Mouse (Mus musculus): ENCODE results near the gene Maml1. TPM values are rescaled to one million over a fixed set of nuclear protein-coding genes. Genes with fewer than 3 reads are reported as not detected.

Gene Maml1
- total RNA-seq (2012; rRNA removed), result 7.4 and 7.6 TPM in 2 replicates

- TF ChIP-seq ZNF384 (IDR thresholded peaks at IDR 0.05; ENCODE audit: low read depth, low read length), result no peak
- TF ChIP-seq CHD2 (IDR thresholded peaks at IDR 0.05; ENCODE audit: low read depth, low read length), result peak; percentile 66; the same call in 1 of the 2 replicates
- Histone ChIP-seq H3K36me3 (ENCODE audit: control insufficient read depth, insufficient read depth, low read length, poor library complexity, severe bottlenecking) (peaks cover 26% of the 10 kb centered on the region), H3K27ac (ENCODE audit: insufficient read depth, low read depth, low read length, poor library complexity, severe bottlenecking) (peak within 1 kb of the TSS; percentile 89), H3K9me3 (ENCODE audit: control insufficient read depth, insufficient read depth, low read depth, low read length) (no peaks in the 10 kb centered on the region), H3K4me3 (ENCODE audit: insufficient read depth in 1 of 2, low read depth in 1 of 2, low read length in 2 of 2, poor library complexity in 1 of 2, severe bottlenecking in 1 of 2) (peak within 1 kb of the TSS; percentile 86 to 89), H3K4me1 (ENCODE audit: control insufficient read depth in 2 of 2, insufficient read depth in 2 of 2, low read length in 2 of 2, poor library complexity in 1 of 2) (peaks cover 0 to 3% of the 10 kb centered on the region in 2 experiments; a peak in 1 of 4 replicates), H3K9ac (ENCODE audit: insufficient read depth, low read depth, low read length, poor library complexity, severe bottlenecking) (peak within 1 kb of the TSS; percentile 96)
- in situ Hi-C loops (cut with MboI; ENCODE audit: low sequenced_read_pairs in 2 of 2, unreplicated experiment in 2 of 2), result no loop called here
- DNase-seq (ENCODE audit: low read depth, low spot score), result peak; percentile 99
These were observed at the start of gene Maml1 for GRCm38 (mm10) chr11:50292190-50292855. TSS of gene Maml1 (minus strand) at chr11:50292311.

GRCm38 (mm10) chr11:50336891-50337290 lies 44.8 kb upstream of the Maml1 start:
- H3K4me1 ChIP-seq (ENCODE audit: control insufficient read depth in 2 of 2, insufficient read depth in 2 of 2, low read length in 2 of 2, poor library complexity in 1 of 2), result no peaks in the 10 kb centered on the region; a peak in 1 of 4 replicates
- no peak overlapping the region for H3K27ac ChIP-seq (ENCODE audit: insufficient read depth, low read depth, low read length, poor library complexity, severe bottlenecking)
- H3K9ac ChIP-seq (ENCODE audit: insufficient read depth, low read depth, low read length, poor library complexity, severe bottlenecking), result no peak overlapping the region
- TF ChIP-seq CHD2 (IDR thresholded peaks at IDR 0.05; ENCODE audit: low read depth, low read length) (no peak), MAFK (IDR thresholded peaks at IDR 0.05; ENCODE audit: insufficient read depth, low read depth, low read length) (no peak), ZNF384 (IDR thresholded peaks at IDR 0.05; ENCODE audit: low read depth, low read length) (no peak), HCFC1 (IDR thresholded peaks at IDR 0.05; ENCODE audit: borderline replicate concordance, insufficient read depth, low read length) (no peak), ZC3H11A (IDR thresholded peaks at IDR 0.05; ENCODE audit: borderline replicate concordance, low read depth, low read length) (no peak)
- H3K36me3 ChIP-seq (ENCODE audit: control insufficient read depth, insufficient read depth, low read length, poor library complexity, severe bottlenecking), result no peaks in the 10 kb centered on the region
- in situ Hi-C loops (cut with MboI; ENCODE audit: low sequenced_read_pairs in 2 of 2, unreplicated experiment in 2 of 2), result no loop called here
- no peaks in the 10 kb centered on the region for H3K9me3 ChIP-seq (ENCODE audit: control insufficient read depth, insufficient read depth, low read depth, low read length)
- no peak for DNase-seq (ENCODE audit: low read depth, low spot score)
- no peak overlapping the region for H3K4me3 ChIP-seq (ENCODE audit: insufficient read depth in 1 of 2, low read depth in 1 of 2, low read length in 2 of 2, poor library complexity in 1 of 2, severe bottlenecking in 1 of 2)

- Histone ChIP-seq H3K4me1 (ENCODE audit: control insufficient read depth in 2 of 2, insufficient read depth in 2 of 2, low read length in 2 of 2, poor library complexity in 1 of 2) (no peaks in the 10 kb centered on the region; a peak in 1 of 4 replicates), H3K9ac (ENCODE audit: insufficient read depth, low read depth, low read length, poor library complexity, severe bottlenecking) (no peak overlapping the region), H3K4me3 (ENCODE audit: insufficient read depth in 1 of 2, low read depth in 1 of 2, low read length in 2 of 2, poor library complexity in 1 of 2, severe bottlenecking in 1 of 2) (no peak overlapping the region), H3K36me3 (ENCODE audit: control insufficient read depth, insufficient read depth, low read length, poor library complexity, severe bottlenecking) (no peaks in the 10 kb centered on the region), H3K9me3 (ENCODE audit: control insufficient read depth, insufficient read depth, low read depth, low read length) (no peaks in the 10 kb centered on the region), H3K27ac (ENCODE audit: insufficient read depth, low read depth, low read length, poor library complexity, severe bottlenecking) (no peak overlapping the region)
- no peak for DNase-seq (ENCODE audit: low read depth, low spot score)
- in situ Hi-C loops (cut with MboI; ENCODE audit: low sequenced_read_pairs in 2 of 2, unreplicated experiment in 2 of 2), result no loop called here
- TF ChIP-seq ZC3H11A (IDR thresholded peaks at IDR 0.05; ENCODE audit: borderline replicate concordance, low read depth, low read length) (no peak), CHD2 (IDR thresholded peaks at IDR 0.05; ENCODE audit: low read depth, low read length) (no peak), MAFK (IDR thresholded peaks at IDR 0.05; ENCODE audit: insufficient read depth, low read depth, low read length) (no peak), HCFC1 (IDR thresholded peaks at IDR 0.05; ENCODE audit: borderline replicate concordance, insufficient read depth, low read length) (no peak), ZNF384 (IDR thresholded peaks at IDR 0.05; ENCODE audit: low read depth, low read length) (no peak)
These were observed 44.0 kb upstream of the Maml1 start for GRCm38 (mm10) chr11:50336126-50336525.

- in situ Hi-C loops (cut with MboI; ENCODE audit: low sequenced_read_pairs in 2 of 2, unreplicated experiment in 2 of 2), result no loop called here
- Histone ChIP-seq H3K36me3 (ENCODE audit: control insufficient read depth, insufficient read depth, low read length, poor library complexity, severe bottlenecking) (peaks cover 2% of the 10 kb centered on the region; the same call in 1 of the 2 replicates), H3K9me3 (ENCODE audit: control insufficient read depth, insufficient read depth, low read depth, low read length) (no peaks in the 10 kb centered on the region), H3K9ac (ENCODE audit: insufficient read depth, low read depth, low read length, poor library complexity, severe bottlenecking) (no peak overlapping the region), H3K27ac (ENCODE audit: insufficient read depth, low read depth, low read length, poor library complexity, severe bottlenecking) (no peak overlapping the region), H3K4me1 (ENCODE audit: control insufficient read depth in 2 of 2, insufficient read depth in 2 of 2, low read length in 2 of 2, poor library complexity in 1 of 2) (no peaks in the 10 kb centered on the region; a peak in 1 of 4 replicates), H3K4me3 (ENCODE audit: insufficient read depth in 1 of 2, low read depth in 1 of 2, low read length in 2 of 2, poor library complexity in 1 of 2, severe bottlenecking in 1 of 2) (no peak overlapping the region)
- no peak for DNase-seq (ENCODE audit: low read depth, low spot score)
- TF ChIP-seq HCFC1 (IDR thresholded peaks at IDR 0.05; ENCODE audit: borderline replicate concordance, insufficient read depth, low read length), result no peak
- TF ChIP-seq MAFK (IDR thresholded peaks at IDR 0.05; ENCODE audit: insufficient read depth, low read depth, low read length), result no peak
- no peak for TF ChIP-seq ZNF384 (IDR thresholded peaks at IDR 0.05; ENCODE audit: low read depth, low read length)
- TF ChIP-seq CHD2 (IDR thresholded peaks at IDR 0.05; ENCODE audit: low read depth, low read length), result no peak
- TF ChIP-seq ZC3H11A (IDR thresholded peaks at IDR 0.05; ENCODE audit: borderline replicate concordance, low read depth, low read length), result no peak
These were observed 41.1 kb upstream of the Maml1 start for GRCm38 (mm10) chr11:50333181-50333580.

Measured in ES-E14 (cell line).